Mouse (Mus musculus) myocyte (in vitro differentiated cells): ENCODE measurements around the gene Ap1b1.

ENCODE experiments used
- CEBPB ChIP-seq: IDR thresholded peaks from 2 replicates; pipeline ENCODE4 v1.6.1; 2011; ENCODE audit warnings: mild to moderate bottlenecking, moderate library complexity; ENCODE audit not compliant: poor library complexity, insufficient read depth, severe bottlenecking
- E2F4 ChIP-seq: IDR thresholded peaks from one replicate; pipeline ENCODE4 v1.6.1; 2011; ENCODE audit warnings: mild to moderate bottlenecking, control low read depth, moderate library complexity; ENCODE audit not compliant: insufficient read depth
- MAX ChIP-seq: IDR thresholded peaks from one replicate; pipeline ENCODE4 v1.6.1; 2011; ENCODE audit warnings: low read depth, mild to moderate bottlenecking, control low read depth
- MYOD1 ChIP-seq, 3 experiments: IDR thresholded peaks; one replicate each; pipeline ENCODE4 v1.6.1; 2011; ENCODE audit warnings: control low read depth in 2 of 3, low read depth in 2 of 3, mild to moderate bottlenecking in 2 of 3, moderate library complexity in 1 of 3; ENCODE audit not compliant: insufficient read length in 2 of 3, control insufficient read depth in 1 of 3
- MYOG ChIP-seq, 3 experiments: IDR thresholded peaks; one replicate each; pipeline ENCODE4 v1.6.1; 2011; ENCODE audit warnings: control low read depth in 2 of 3, low read depth in 2 of 3, mild to moderate bottlenecking in 2 of 3; ENCODE audit not compliant: insufficient read length in 2 of 3, control insufficient read depth in 1 of 3, insufficient read depth in 1 of 3
- POLR2A ChIP-seq: IDR thresholded peaks from one replicate; pipeline ENCODE4 v1.6.1; 2011; ENCODE audit warnings: low read depth, mild to moderate bottlenecking, control low read depth, moderate library complexity; ENCODE audit not compliant: insufficient read length
- POLR2AphosphoS2 ChIP-seq: IDR thresholded peaks from one replicate; pipeline ENCODE4 v1.6.1; 2011; ENCODE audit warnings: low read depth, control low read depth; ENCODE audit not compliant: insufficient read length
- REST ChIP-seq: IDR thresholded peaks from one replicate; pipeline ENCODE4 v1.6.1; 2011; ENCODE audit warnings: mild to moderate bottlenecking, control low read depth, moderate library complexity; ENCODE audit not compliant: insufficient read depth, insufficient read length
- SRF ChIP-seq: IDR thresholded peaks from one replicate; pipeline ENCODE4 v1.6.1; 2011; ENCODE audit warnings: low read depth; ENCODE audit not compliant: control insufficient read depth, insufficient read length
- TCF12 ChIP-seq: IDR thresholded peaks from one replicate; pipeline ENCODE4 v1.6.1; 2011; ENCODE audit warnings: mild to moderate bottlenecking, control low read depth; ENCODE audit not compliant: poor library complexity, insufficient read depth, severe bottlenecking
- USF1 ChIP-seq: IDR thresholded peaks from one replicate; pipeline ENCODE4 v1.6.1; 2011; ENCODE audit warnings: low read depth, mild to moderate bottlenecking, control low read depth, moderate library complexity

- TF ChIP-seq MAX (no peak), MYOD1 (IDR thresholded peaks at IDR 0.05; ENCODE audit: control insufficient read depth in 1 of 3, insufficient read length in 2 of 3, low read depth in 2 of 3) (no peak), USF1 (no peak), E2F4 (no peak), POLR2A (no peak), MYOG (IDR thresholded peaks at IDR 0.05; ENCODE audit: control insufficient read depth in 1 of 3, insufficient read depth in 1 of 3, insufficient read length in 2 of 3, low read depth in 2 of 3) (no peak), TCF12 (no peak), POLR2AphosphoS2 (no peak), REST (no peak), SRF (no peak), CEBPB (no peak)
Observed at GRCm38 (mm10) chr11:5007186-5007585, 20.6 kb downstream of the Ap1b1 start.
